Mouse (Mus musculus) Muller cell, postnatal 12 days (primary cell): Measurements from ENCODE around the gene Cebpb.
A peak's percentile ranks its signal among the peaks of the same experiment; 100 is the strongest.

ENCODE experiments used
- DNase-seq: peaks from one replicate; pipeline ENCODE4 v3.0.0-alpha.2; 2015; ENCODE audit errors: inconsistent ontology term

Gene Cebpb

DNA sequence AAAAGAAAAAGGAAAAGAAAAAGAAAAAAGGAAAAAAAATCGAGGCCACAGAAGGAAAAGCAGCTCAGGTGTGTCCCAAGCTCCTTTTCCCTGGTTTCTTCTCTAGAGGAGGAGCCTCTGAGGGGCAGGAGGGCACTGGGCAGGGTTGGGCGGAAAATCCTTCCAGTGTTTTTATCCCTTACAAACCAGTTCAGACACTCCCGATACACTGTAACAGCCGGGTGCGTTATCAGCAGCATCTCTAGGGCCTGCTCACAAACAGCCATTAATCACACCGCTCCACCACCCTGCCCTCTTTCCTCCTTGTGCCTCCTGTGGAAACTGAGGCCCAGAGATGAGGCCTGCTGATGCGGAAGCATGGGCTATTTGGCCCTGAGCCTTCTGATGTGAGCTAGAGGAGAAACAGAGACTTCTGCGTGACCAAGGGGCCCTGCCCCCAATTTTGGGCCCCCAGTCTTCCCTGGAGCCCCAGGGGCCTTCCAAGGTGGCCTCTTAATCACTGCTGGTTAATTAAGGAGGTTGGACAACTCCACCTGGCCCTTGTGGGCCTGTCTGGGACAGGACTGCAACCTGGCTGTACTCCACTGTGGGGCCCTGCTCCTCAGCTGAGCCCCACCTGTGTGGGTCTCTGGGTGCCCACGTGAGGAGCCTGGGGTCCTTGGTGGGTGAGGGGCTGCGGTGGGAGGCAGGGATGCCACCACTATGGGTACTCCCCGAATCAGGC lies 32.6 kb downstream of the Cebpb start:
- no peak for DNase-seq

GRCm38 (mm10) chr2:167722538-167722937 lies 33.8 kb downstream of the Cebpb start:
- DNase-seq = no peak

DNA sequence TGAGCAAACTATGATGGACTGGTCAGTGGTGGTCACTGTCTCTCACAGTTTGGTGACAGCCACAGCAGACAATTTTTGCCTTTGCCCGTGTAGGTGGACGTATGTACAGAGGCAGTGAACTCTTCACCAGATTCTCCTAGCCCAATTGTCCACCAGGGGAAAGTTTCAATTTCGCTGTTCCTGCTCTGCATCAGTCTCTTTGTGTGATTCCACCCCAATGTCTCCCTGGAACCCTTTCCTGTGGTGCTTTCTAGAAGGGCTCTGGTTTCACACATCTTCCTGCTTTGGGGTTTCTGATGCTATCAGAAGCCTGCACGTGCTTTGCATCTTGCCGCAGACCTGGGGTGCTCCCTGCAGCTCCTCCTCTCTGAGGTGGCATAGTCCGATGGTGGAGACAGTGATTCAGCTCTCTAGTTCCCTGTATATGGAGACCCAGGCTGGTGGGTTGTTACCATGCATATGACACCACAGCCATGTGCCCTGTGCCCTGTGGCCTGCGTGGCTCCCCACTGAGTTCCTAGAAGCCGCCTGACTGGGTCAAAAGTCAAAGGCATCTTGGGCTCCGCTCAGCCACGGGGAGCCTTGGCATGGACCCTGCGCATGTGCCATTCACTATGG lies 35.0 kb downstream of the Cebpb start:
- DNase-seq = no peak

DNA sequence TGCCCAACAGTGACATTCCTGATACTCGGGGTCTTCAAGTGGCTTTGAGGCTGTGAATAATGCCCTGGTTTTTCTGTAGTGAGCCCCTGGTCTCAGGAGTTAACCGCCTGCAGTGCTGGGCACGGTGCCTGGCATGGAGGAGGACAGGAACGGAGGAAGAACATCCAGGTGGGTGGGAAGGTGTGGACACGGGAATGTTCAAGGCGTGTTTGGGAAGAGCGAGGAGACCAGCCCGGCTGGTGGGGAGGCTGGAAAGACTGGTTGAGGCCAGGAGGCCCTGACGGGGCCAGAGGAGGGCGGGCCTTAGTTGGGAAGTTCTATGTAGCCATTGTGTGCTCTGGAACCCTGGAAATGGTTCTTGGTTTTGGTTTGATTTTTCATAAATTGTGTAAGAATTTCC lies 37.2 kb downstream of the Cebpb start:
- no peak for DNase-seq

- peak; percentile 96 for DNase-seq
Measured at GRCm38 (mm10) chr2:167727161-167727560, 38.4 kb downstream of the Cebpb start.

GRCm38 (mm10) chr2:167730036-167730435 lies 41.3 kb downstream of the Cebpb start:
- no peak for DNase-seq

GRCm38 (mm10) chr2:167731149-167731548 lies 42.4 kb downstream of the Cebpb start:
- no peak for DNase-seq

- DNase-seq = no peak
Measured at GRCm38 (mm10) chr2:167734861-167735260, 46.1 kb downstream of the Cebpb start.

DNA sequence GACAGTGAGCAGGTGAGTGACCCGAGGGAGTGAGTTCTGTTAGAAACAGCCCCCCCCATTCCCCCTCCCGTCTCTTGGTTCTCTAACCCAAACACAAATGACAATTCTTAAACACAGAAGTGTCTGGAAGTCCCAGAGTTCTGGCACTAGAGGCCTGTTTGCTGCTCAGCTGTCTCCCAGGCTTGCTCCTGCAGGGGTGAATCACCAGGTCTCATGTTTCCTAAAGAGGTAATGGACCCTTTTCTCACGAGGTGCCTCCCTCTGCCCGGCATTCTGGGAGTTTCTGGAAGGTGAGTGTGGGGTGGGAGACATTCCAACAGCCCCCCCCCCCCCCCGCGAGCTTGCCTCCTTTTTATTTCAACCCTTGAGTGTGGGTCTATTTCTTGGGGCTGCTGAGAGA lies 50.3 kb downstream of the Cebpb start:
- no peak for DNase-seq
